Mouse (Mus musculus) B cell, adult 2 months (primary cell): Measurements from ENCODE around the gene Ugt1a10.
"Not testable (repeated sequence)": the region's sequence is repeated elsewhere in the genome, so short reads cannot be mapped to it uniquely, and the experiment has no call there.

Experiments used
- DNase-seq, 2 experiments: peaks; one replicate each; pipeline ENCODE4 v3.0.0; 2022

Gene Ugt1a10

DNA sequence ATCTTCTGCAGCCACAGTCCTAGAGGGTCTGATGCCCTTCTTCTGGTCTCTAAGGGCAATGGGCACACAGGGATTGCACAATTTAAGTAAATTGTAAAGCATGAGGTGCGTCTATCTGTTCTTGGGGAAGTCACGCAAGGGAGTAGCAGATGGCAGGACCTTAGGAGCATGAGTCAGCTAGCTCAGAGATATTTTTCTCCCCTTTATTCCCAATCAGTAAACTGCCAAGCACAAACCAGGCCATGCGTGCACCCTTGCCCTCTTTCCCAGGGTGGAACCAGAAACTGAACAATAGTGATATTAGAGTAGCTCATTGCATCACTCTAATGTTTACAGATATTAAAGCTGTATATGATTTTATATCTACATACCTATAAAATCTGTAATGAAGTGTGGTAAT lies 43.4 kb downstream of the Ugt1a10 start:
- not testable (repeated sequence) for DNase-seq

DNA sequence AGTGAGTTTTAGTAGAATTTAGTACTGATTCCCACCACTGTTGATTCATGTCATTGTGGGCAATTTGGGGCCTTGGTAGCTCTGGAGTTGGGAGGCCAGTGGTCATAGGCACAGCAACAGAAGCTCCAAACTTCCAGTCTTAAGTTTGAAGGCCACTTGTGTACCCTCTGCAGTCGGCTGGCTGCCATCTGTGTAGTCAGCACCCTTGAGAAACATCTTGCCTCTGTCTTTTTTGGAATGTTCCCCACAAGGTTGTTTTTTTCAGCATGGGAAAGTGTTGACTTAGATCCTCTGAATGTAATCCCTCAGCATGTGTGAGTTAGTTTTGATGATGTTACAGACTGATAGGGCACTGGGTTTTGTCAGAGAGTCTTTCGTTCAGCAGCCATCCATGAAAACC lies 44.5 kb downstream of the Ugt1a10 start:
- not testable (repeated sequence) for DNase-seq

DNA sequence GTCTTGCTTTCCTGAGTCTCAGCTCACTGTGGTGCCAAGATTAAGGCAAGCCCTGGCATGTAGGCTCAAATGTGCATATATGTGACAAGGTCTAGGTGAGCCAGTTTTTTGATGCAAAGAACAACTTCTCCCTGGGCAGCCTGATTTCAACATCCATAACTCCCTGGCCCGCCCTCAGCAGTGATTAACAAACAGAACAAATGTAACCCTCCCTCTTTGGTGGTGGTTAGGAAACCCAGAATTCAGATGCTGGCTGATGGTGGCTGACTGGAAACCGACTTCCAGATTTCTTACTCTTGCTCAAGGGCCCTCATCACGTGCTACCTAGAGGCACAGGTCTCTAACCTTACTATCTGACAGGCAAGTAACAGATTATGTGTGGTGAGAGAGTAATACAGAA lies 47.8 kb downstream of the Ugt1a10 start, which contains the start of gene Ugt1a6b:
Gene Ugt1a6b (plus strand): TSS at position 234 of the 400 bp plus-strand sequence.
- not testable (repeated sequence) for DNase-seq

- not testable (repeated sequence) for DNase-seq
These were observed 48.7 kb downstream of the Ugt1a10 start for GRCm38 (mm10) chr1:88103697-88104468.

- DNase-seq = no peak
These were observed 49.7 kb downstream of the Ugt1a10 start for GRCm38 (mm10) chr1:88104667-88105430.

DNA sequence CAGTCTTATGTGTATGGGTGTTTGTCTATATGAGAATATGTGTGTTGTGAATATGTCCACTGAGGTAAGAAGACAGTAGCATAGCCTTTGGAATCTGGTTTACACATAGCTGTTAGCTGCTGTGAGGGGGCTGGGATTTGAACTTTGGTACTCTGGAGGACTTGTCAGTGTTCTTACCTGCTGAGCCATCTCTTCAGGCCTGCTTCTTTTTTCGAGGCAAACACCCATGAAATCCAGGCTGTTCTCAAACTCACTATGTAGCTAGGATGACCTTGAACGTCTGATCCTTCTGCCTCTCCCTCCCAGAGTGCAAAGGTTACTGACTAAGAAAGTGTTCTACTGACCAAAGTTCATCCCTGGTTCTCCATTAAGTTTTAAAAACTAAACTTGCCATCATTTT lies 50.5 kb downstream of the Ugt1a10 start:
- no peak for DNase-seq

DNA sequence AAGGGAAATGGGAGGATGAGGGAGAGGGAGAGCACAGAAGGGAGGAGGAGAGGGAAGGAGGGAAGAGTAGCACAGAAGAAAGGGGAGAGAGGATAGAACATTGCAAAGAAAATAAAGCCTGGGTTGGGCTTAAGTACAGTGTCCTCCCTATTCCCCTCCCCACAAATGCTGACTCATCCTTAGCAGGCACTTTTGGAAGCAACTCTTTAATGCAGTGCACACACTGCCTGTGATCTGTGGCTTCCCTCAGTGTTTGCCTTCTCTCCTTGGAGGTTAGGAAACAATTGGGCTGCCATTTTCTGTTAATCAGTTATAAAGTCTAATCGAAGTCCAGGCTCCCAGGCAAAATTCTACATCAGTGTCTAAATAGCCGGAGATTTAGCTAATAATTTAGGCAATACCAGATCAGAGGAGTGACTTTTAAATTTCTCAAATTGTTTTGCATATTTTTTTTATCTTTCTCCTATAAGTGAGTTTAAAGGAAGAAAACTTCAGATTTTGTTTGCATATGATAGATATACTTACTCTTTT lies 53.9 kb downstream of the Ugt1a10 start:
- not testable (repeated sequence) for DNase-seq

- not testable (repeated sequence) for DNase-seq
These were observed 54.4 kb downstream of the Ugt1a10 start for GRCm38 (mm10) chr1:88109604-88110003.

DNA sequence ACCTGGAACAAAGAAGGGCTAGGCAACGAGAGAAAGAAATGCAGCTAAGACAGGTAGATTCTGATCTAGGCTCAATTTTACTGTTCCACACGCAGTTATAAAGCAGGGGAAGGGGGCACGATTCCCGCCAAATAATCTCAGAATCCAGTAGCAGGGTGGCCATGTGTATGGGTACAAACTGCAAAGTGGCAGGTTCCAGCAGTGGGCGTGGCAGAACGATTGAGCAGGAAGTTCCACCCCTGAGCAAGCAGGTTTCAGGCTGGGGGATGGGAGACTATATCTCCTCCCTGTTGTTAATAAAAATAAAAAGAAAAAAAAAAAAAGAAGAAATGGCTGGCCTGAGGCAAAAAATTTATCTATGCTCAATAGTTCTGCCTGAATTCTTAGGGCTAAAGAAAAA lies 57.6 kb downstream of the Ugt1a10 start:
- not testable (repeated sequence) for DNase-seq

GRCm38 (mm10) chr1:88120550-88120949 lies 65.4 kb downstream of the Ugt1a10 start:
- DNase-seq = not testable (repeated sequence)

GRCm38 (mm10) chr1:88121521-88121920 lies 66.3 kb downstream of the Ugt1a10 start:
- not testable (repeated sequence) for DNase-seq

DNA sequence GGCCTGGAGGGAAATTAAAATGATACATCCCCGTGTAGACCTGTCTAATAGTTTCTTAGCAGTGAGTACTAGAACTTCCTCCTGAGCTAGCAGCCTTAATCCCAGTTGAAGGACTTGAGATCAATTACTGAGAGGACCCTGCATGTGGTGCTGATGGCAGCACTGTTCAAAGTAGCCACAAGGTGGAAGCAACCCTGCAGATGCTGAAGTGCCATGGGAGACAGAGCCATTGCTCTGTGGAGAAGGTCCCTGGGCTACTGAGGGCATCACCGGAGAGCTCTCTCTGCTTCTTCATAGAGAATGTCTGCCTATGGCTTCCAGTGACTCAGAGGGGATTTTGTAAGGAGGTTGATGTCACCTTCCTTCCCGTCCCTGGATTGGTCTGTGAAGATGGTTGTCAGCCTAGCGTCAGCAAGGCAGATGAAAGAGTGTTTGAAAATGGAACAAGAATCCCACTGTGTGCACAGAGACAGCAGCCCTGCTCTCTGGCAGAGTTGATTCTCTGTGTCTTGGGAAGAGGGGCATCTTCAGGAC lies 70.7 kb downstream of the Ugt1a10 start:
- DNase-seq = not testable (repeated sequence)

- DNase-seq = not testable (repeated sequence)
These were observed 73.9 kb downstream of the Ugt1a10 start for GRCm38 (mm10) chr1:88129091-88129490.

DNA sequence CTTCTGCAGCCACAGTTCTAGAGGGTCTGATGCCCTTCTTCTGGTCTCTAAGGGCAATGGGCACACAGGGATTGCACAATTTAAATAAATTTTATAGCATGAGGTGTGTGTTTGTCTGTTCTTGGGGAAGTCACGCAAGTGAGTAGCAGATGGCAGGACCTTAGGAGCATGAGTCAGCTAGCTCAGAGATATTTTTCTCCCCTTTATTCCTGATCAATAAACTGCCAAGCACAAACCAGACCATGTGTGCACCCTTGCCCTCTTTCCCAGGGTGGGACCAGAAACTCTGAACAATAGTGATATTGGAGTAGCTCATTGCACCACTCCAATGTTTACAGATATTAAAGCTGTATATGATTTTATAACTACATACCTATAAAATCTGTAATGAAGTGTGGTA lies 75.0 kb downstream of the Ugt1a10 start:
- DNase-seq = not testable (repeated sequence)

GRCm38 (mm10) chr1:88133908-88134456 lies 78.8 kb downstream of the Ugt1a10 start:
- DNase-seq = no peak

- DNase-seq = not testable (repeated sequence)
These were observed 79.3 kb downstream of the Ugt1a10 start, which contains the start of gene Ugt1a6a for GRCm38 (mm10) chr1:88134457-88135011. Gene Ugt1a6a, plus strand, starts transcription at chr1:88134809.

- not testable (repeated sequence) for DNase-seq
These were observed 80.2 kb downstream of the Ugt1a10 start for GRCm38 (mm10) chr1:88135229-88135904.

DNA sequence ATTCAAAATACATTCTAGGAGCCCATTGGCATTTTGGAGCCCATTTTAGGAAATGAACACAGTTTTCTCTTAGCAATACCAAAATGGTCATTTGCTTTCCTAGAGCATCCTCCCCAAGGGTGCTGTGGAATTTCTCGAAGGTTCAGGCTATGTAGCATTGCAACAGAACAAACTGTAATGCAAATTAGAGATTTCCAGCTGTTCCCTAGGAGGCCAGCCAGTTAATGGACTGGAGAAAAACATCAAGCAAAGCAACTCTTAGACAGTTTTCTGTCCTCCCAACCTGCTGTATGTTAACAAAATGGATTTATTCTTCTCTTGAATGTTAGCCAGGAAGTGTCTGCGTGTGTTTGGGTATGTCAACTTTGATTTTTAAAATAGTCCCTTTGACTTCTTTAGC lies 81.5 kb downstream of the Ugt1a10 start:
- no peak for DNase-seq

DNA sequence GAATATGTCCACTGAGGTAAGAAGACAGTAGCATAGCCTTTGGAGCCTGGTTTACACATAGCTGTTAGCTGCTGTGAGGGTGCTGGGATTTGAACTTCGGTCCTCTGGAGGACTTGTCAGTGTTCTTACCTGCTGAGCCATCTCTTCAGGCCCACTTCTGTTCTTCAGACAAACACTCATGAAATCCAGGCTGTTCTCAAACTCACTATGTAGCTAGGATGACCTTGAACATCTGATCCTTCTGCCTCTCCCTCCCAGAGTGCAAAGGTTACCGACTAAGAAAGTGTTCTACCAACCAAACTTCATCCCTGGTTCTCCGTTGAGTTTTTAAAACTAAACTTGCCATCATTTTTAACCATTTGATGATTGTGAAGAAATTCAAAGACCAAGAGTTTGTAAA lies 82.1 kb downstream of the Ugt1a10 start:
- DNase-seq = no peak

GRCm38 (mm10) chr1:88138145-88138544 lies 83.0 kb downstream of the Ugt1a10 start:
- no peak for DNase-seq

DNA sequence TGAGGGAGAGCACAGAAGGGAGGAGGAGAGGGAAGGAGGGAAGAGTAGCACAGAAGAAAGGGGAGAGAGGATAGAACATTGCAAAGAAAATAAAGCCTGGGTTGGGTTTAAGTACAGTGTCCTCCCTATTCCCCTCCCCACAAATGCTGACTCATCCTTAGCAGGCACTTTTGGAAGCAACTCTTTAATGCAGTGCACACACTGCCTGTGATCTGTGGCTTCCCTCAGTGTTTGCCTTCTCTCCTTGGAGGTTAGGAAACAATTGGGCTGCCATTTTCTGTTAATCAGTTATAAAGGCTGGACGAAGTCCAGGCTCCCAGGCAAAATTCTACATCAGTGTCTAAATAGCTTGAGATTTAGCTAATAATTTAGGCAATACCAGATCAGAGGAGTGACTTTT lies 85.3 kb downstream of the Ugt1a10 start:
- DNase-seq = not testable (repeated sequence)
